Comparison of ENCODE assay signal across 8 mouse cellular contexts in the genomic region with DNA sequence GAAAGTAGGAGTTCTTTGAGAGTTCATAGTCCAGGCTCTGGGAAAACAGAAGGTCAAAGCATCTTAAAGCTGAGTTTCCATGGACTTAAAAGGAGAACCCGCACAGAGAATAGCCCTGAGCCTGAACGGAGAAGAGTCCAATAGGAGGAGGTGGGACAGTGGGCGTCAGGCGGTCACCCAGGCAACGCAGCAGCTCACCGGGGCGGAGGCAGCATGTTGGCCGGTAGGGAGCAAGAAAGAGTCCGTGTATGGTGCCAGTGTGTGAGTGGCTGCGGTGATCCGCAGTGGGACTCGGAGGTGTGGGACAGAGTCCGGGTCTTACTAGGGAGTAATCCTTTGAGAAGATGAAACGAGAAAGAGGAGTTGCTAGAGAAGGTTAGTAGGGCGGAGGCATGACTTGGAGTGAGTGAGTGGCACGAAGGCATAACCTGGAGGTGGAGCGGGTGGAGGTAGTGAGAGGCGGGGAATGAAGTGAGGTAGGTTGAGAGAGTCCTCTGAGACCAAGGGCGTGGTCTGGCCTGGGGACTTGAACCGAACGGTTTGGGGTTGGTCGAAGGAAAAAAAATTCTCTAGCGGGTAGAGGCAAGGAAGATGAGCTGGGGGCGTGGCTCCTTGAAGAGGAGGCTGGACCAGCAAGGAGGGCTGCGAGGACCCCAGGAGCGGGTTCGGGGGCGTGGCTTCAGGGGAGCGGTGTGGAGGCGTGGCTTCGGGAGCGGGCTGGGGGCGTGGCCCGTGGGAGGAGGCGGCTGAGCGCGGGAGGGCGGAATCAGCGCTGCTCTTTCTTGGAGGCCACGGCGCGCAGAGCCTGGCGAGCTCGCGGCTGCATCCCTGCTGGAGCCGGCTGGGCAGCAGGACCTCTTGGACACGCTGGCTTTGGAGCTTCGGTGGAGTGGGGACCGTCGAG. TPM values are rescaled to one million over a fixed set of nuclear protein-coding genes. Genes with fewer than 3 reads are reported as not detected.
DNase-seq lines count a peak whose midpoint lies in the region; ATAC-seq lines count a peak whose summit lies in the region.

A gene (plus strand): TSS at position 41 of the 904 bp plus-strand sequence.

- under 1% methylated on average over 49 of the region's 50 CpGs for WGBS in lung, embryonic 16.5 days

- ATAC-seq in hematopoietic stem cell, adult 5-6 weeks (replicated peaks in 1 of 2; ENCODE audit: insufficient read depth in 1 of 2, low FRiP score in 2 of 2, low TSS enrichment in 1 of 2, low read depth in 1 of 2, poor library complexity in 2 of 2, severe bottlenecking in 2 of 2), result peak; percentile 84 to 85
- peak; percentile 94 for ATAC-seq in lung, embryonic 16.5 days (ENCODE audit: low read depth)

- no peaks in the 10 kb centered on the region for H3K9me3 ChIP-seq in lung, embryonic 16.5 days (ENCODE audit: control insufficient read depth, low read length)

- no peaks in the 10 kb centered on the region for H3K36me3 ChIP-seq in lung, embryonic 16.5 days (ENCODE audit: control insufficient read depth, insufficient read depth, low read length)

- H3K27ac ChIP-seq in lung, embryonic 16.5 days (ENCODE audit: low read length), result peak within 1 kb of the TSS; percentile 87

- peak within 1 kb of the TSS; percentile 94 for H3K4me2 ChIP-seq in lung, embryonic 16.5 days (ENCODE audit: low read depth, low read length)

- peak; percentile 49 for DNase-seq in MEL-GATA-1-ER (ENCODE audit: extremely low read depth, low read depth)
- DNase-seq in cerebellum, adult 8-10 months, result peak; percentile 69
- peak; percentile 87 for DNase-seq in forelimb bud, embryonic 11.5 days (ENCODE audit: low read depth, low spot score)
- DNase-seq in layer of hippocampus, adult 9-11 months, result peak; percentile 58
- peak; percentile 84 for DNase-seq in ovary, postnatal 14 days (ENCODE audit: low spot score)
- peak; percentile 92 for DNase-seq in thymus, postnatal 14 days

- H3K4me3 ChIP-seq in lung, embryonic 16.5 days (ENCODE audit: low read length), result peak within 1 kb of the TSS; percentile 68

- peak within 1 kb of the TSS; percentile 72 for H3K9ac ChIP-seq in lung, embryonic 16.5 days (ENCODE audit: low read length)

- H3K4me1 ChIP-seq in lung, embryonic 16.5 days (replicated peaks; ENCODE audit: control insufficient read depth, insufficient read depth, low read length), result peaks cover 24% of the 10 kb centered on the region

- peaks cover 2% of the 10 kb centered on the region; the same call in 1 of the 2 replicates for H3K27me3 ChIP-seq in lung, embryonic 16.5 days (ENCODE audit: control insufficient read depth, insufficient read depth, low read depth, low read length)

RNA-seq across cellular contexts. Expression of the gene that starts here (rescaled TPM):
- 33.3 and 40.7 TPM in 2 replicates for total RNA-seq in hematopoietic stem cell, adult 5-6 weeks (2017)
- 17.9 and 19.4 TPM in 2 replicates for polyA plus RNA-seq in lung, embryonic 16.5 days (2015; fragmentation: Nextera tagmentation; extraction: Ambion mirVana)

Comparison
In these comparisons a context has a peak if more than half of its experiments do, and no peak if none do; other contexts are left out.
1. Peak in every context shown above with its lines: DNase-seq, ATAC-seq, H3K4me3 ChIP-seq and H3K27ac ChIP-seq.